Mouse (Mus musculus): Measurements from ENCODE around the gene Isl2.

- no peak for TF ChIP-seq CTCF (IDR thresholded peaks at IDR 0.05; ENCODE audit: borderline replicate concordance, insufficient read depth, low read length)
- TF ChIP-seq POLR2A (IDR thresholded peaks at IDR 0.05; ENCODE audit: low read depth, low read length), result no peak
Measured at GRCm38 (mm10) chr9:55510651-55511235, 27.7 kb upstream of the Isl2 start.

Measured in embryonic fibroblast, embryonic 13.5 days (primary cell).